Mouse (Mus musculus) adrenal gland, postnatal 0 days (tissue): ENCODE results near the gene Cym. TPM values are rescaled to one million over a fixed set of nuclear protein-coding genes. Genes with fewer than 3 reads are reported as not detected.

Experiments used
- polyA plus RNA-seq: library from polyadenylated mRNA; unstranded; fragments of >200 nt; fragmentation: Nextera tagmentation; extraction: Ambion mirVana; gene quantifications from 2 replicates; pipeline ENCODE4 v1.2.1, GENCODE M21; 2015

Cym gene
- polyA plus RNA-seq = 5.7 and 151 TPM in 2 replicates

DNA sequence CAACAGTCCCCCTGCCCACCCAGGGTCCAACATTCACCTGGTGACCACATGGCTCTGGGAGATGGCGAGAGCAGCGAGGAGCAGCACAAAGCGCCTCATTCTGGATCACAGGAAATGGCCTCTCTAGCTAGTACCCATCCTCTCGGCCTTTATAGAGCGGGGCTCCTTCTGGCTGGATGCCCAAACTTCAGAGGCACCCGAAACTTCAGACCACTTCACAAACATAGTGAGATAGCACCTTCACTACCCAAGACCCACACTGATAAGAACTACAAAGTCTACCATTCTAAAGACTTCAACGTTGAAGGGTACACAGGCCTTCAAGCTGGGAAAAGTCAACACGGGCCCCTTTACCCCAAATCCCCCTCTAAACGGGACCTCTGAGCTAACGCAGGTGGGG lies at the start of gene Cym:
TSS of gene Cym (minus strand) at position 125 of the 400 bp plus-strand sequence.

DNA sequence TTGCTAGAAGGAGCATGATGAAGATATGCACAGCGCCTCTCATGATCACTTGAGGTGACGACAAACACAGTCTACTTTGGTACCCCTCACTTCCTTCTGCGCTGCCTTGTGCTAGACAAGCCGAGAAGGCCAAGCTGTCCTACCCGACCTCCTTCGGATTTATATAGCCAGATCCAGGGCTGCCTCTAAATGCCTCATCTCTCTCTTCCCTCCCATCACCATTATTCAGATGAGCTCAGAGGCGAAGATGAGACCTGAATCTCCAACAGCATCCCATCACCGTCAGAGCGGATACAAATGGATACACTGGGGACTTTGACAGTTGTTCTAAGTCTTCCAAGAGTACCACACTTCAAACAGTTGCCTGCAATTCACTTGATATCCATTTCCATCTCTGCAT lies 18.1 kb upstream of the Cym start, which contains the start of gene Prok1:
TSS of gene Prok1 (minus strand) at position 101 of the 400 bp plus-strand sequence.

DNA sequence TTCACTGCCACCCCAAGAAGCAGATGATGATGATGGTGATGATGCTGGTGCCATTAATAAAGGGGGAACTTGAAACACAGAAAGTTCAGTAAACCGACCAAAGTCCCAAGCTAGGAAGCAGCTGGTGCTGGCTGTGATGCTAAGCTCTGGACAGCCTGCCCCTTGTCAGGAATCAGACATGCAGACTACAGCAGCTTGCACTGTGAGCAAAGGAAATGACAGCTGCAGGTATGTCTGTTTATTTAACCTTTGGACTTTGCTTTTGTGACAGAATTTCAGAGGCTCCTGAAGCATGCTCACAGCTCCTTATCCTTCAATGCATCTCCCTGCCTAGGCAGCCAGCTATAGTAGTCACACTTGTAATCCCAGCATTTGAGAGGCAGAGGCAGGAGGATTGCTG lies 9.0 kb upstream of the Cym start, which contains the start of gene A630076J17Rik:
TSS of gene A630076J17Rik (plus strand) at position 88 of the 400 bp plus-strand sequence.

DNA sequence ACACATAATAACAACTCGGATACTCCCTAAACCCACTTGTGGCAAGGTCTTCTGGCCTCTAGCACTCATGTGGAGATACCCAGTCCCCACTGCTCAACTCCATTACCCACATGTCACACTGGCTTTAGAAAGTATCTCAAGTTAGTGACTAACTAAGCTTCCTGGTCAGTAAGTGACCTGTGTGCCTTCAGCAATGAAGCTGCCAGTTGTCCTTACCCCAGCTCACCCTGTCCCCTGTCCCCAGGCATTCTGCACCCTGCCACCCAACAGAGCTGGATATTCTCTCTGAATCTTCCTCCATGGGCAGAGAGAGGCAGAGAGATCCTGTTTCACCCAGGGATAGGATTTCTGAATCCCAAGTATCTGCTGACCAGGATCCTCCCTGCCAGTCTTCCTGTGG lies 38.8 kb downstream of the Cym start, which contains the start of gene Kcna10:
TSS of gene Kcna10 (plus strand) at position 301 of the 400 bp plus-strand sequence.

Other genes with a start within 250 kb of the Cym start
- gene Kcna3, start 185.6 kb downstream of the Cym start, polyA plus RNA-seq = 0.98 and 1.7 TPM in 2 replicates
- gene Kcna2, start 120.6 kb downstream of the Cym start, polyA plus RNA-seq = 0.36 and 0.69 TPM in 2 replicates
- not detected in 2 replicates for gene Kcna10, start 38.7 kb downstream of the Cym start, polyA plus RNA-seq
- not detected in 2 replicates for gene A630076J17Rik, start 8.9 kb upstream of the Cym start, polyA plus RNA-seq
- gene Prok1, start 18.0 kb upstream of the Cym start, polyA plus RNA-seq = 0.32 and 0.43 TPM in 2 replicates
- gene Lamtor5, start 57.1 kb upstream of the Cym start, polyA plus RNA-seq = 323 and 440 TPM in 2 replicates
- gene Slc16a4, start 69.5 kb upstream of the Cym start, polyA plus RNA-seq = 2.7 and 3.5 TPM in 2 replicates
- gene Rbm15, start 111.9 kb upstream of the Cym start, polyA plus RNA-seq = 5.6 and 8.5 TPM in 2 replicates
- 4.8 and 6.4 TPM in 2 replicates for gene Kcnc4, start 237.8 kb upstream of the Cym start, polyA plus RNA-seq